23 mouse cellular contexts compared by ENCODE assay signal in the genomic region with DNA sequence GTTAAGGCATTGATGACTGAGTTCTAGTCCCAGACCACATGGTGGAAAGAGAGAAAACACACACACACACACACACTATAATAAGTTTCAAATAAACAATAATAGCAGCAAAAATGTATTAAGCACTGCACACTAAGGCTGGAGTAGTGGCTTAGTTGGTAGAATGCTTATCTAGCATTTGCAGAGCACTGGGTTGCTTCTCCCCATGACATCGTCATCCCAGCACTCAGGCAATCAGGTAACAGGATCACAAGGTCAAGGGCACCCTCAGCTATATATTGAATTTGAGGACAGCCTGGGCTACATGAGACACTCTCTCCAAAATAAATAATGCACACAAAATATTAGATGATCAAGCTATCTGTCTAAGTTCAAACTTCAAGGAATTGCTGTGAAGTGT. TPM values are rescaled to one million over a fixed set of nuclear protein-coding genes. Genes with fewer than 3 reads are reported as not detected.
DNase-seq lines count a peak whose midpoint lies in the region; ATAC-seq lines count a peak whose summit lies in the region.
"Had no signal": no experiment of that assay in that cellular context is flagged by ENCODE, and none has a peak within 500 bp of the region (broad histone marks: within the 10 kb centered on the region; RNA-seq: fewer than 3 reads in every experiment).

No protein-coding gene starts in this region.

- intact Hi-C loops in heart, postnatal 10 days (cut with DNase I), result no loop called here
- intact Hi-C loops in gastrocnemius, postnatal 36 days (cut with DNase I), result no loop called here

- ATAC-seq in heart, embryonic 13.5 days (ENCODE audit: extremely low read depth, insufficient number of reproducible peaks, low FRiP score, low TSS enrichment), result no peak
- ATAC-seq in erythroid progenitor cell, adult 5-6 weeks (replicated peaks; ENCODE audit: low FRiP score, poor library complexity, severe bottlenecking), result peak; percentile 69
- peak; percentile 58 for ATAC-seq in liver, embryonic 16.5 days (ENCODE audit: low read depth)
- no peak for ATAC-seq in forebrain, embryonic 11.5 days (replicated peaks; ENCODE audit: low FRiP score)
- ATAC-seq: forebrain, postnatal 0 days; hindbrain, embryonic 16.5 days; intestine, embryonic 16.5 days had no signal

- H3K4me1 ChIP-seq in heart, embryonic 13.5 days, result peaks cover 10% of the 10 kb centered on the region
- H3K4me1 ChIP-seq in liver, embryonic 16.5 days (ENCODE audit: control insufficient read depth, low read depth, low read length), result peaks cover 58% of the 10 kb centered on the region
- no peaks in the 10 kb centered on the region; the same call in 1 of the 2 replicates for H3K4me1 ChIP-seq in forebrain, embryonic 11.5 days (replicated peaks; ENCODE audit: control insufficient read depth, insufficient read depth, low read length)

- peaks cover 20% of the 10 kb centered on the region for H3K36me3 ChIP-seq in heart, embryonic 13.5 days
- peaks cover 28% of the 10 kb centered on the region for H3K36me3 ChIP-seq in liver, embryonic 16.5 days (ENCODE audit: control insufficient read depth, insufficient read depth)
- H3K36me3 ChIP-seq in forebrain, embryonic 11.5 days (ENCODE audit: control insufficient read depth, insufficient read depth, low read length), result no peaks in the 10 kb centered on the region
- H3K36me3 ChIP-seq: embryonic facial prominence, embryonic 12.5 days had no signal

- H3K27ac ChIP-seq in heart, embryonic 13.5 days (replicated peaks), result no peak overlapping the region
- peak overlapping the region; percentile 93 for H3K27ac ChIP-seq in liver, embryonic 16.5 days (ENCODE audit: low read length)
- H3K27ac ChIP-seq in forebrain, embryonic 11.5 days (ENCODE audit: low read depth, low read length), result no peak overlapping the region
- H3K27ac ChIP-seq: embryonic facial prominence, embryonic 12.5 days; gastrocnemius, adult 2 months; kidney, postnatal 0 days; layer of hippocampus, adult 2 months; limb, embryonic 13.5 days; neural tube, embryonic 15.5 days had no signal

- H3K4me3 ChIP-seq in heart, embryonic 13.5 days, result peak overlapping the region; percentile 1; the same call in 1 of the 2 replicates
- H3K4me3 ChIP-seq in liver, embryonic 16.5 days (ENCODE audit: low read depth, low read length), result peak overlapping the region; percentile 66
- H3K4me3 ChIP-seq in forebrain, embryonic 11.5 days (ENCODE audit: low read depth, low read length), result no peak overlapping the region
- H3K4me3 ChIP-seq: embryonic facial prominence, embryonic 12.5 days; gastrocnemius, adult 2 months; layer of hippocampus, adult 2 months; limb, embryonic 13.5 days; myocyte; neural tube, embryonic 15.5 days had no signal

- 43% methylated on average over 1 of the region's 1 CpGs for WGBS in heart, embryonic 13.5 days
- 19% methylated on average over 1 of the region's 1 CpGs for WGBS in liver, embryonic 16.5 days (ENCODE audit: insufficient replicate concordance)
- WGBS in forebrain, embryonic 11.5 days, result 92% methylated on average over 1 of the region's 1 CpGs

- H3K9me3 ChIP-seq in heart, embryonic 13.5 days, result peaks cover 9% of the 10 kb centered on the region; the same call in 1 of the 2 replicates
- peaks cover 6% of the 10 kb centered on the region; the same call in 1 of the 2 replicates for H3K9me3 ChIP-seq in liver, embryonic 16.5 days (replicated peaks; ENCODE audit: control insufficient read depth, low read length)
- H3K9me3 ChIP-seq in forebrain, embryonic 11.5 days (ENCODE audit: control insufficient read depth, low read length), result no peaks in the 10 kb centered on the region
- H3K9me3 ChIP-seq: embryonic facial prominence, embryonic 12.5 days; limb, embryonic 13.5 days had no signal

- no peaks in the 10 kb centered on the region for H3K27me3 ChIP-seq in heart, embryonic 13.5 days (replicated peaks)
- no peaks in the 10 kb centered on the region for H3K27me3 ChIP-seq in liver, embryonic 16.5 days (ENCODE audit: control insufficient read depth, insufficient read depth, low read depth, low read length)
- H3K27me3 ChIP-seq in forebrain, embryonic 11.5 days (ENCODE audit: control insufficient read depth, insufficient read depth, low read length), result no peaks in the 10 kb centered on the region
- H3K27me3 ChIP-seq: embryonic facial prominence, embryonic 12.5 days; limb, embryonic 13.5 days; neural tube, embryonic 15.5 days had no signal

- peak overlapping the region; percentile 69 for H3K4me2 ChIP-seq in heart, embryonic 13.5 days
- peak overlapping the region; percentile 68 for H3K4me2 ChIP-seq in liver, embryonic 16.5 days (ENCODE audit: low read depth, low read length)
- H3K4me2 ChIP-seq in forebrain, embryonic 11.5 days (ENCODE audit: low read depth, low read length, severe bottlenecking), result no peak overlapping the region
- H3K4me2 ChIP-seq: embryonic facial prominence, embryonic 12.5 days; limb, embryonic 13.5 days; neural tube, embryonic 15.5 days had no signal

- DNase-seq in heart, postnatal 10 days, result no peak
- peak; percentile 65 for DNase-seq in c-Kit-negative CD71-positive TER-119-positive erythroid progenitor cells, embryonic 14.5 days (ENCODE audit: low read depth, low spot score)
- no peak for DNase-seq in gastrocnemius, postnatal 36 days
- no peak for DNase-seq in forebrain, embryonic 11.5 days (ENCODE audit: low spot score)
- DNase-seq: B cell, adult 2 months; cerebellum, postnatal 10 days; forebrain, postnatal 0 days; gastrocnemius, adult 2 months; heart, postnatal 36 days; layer of hippocampus, postnatal 36 days; midbrain, embryonic 14.5 days; right cerebral cortex, postnatal 14 days had no signal

- no peak overlapping the region for H3K9ac ChIP-seq in heart, embryonic 13.5 days
- H3K9ac ChIP-seq in liver, embryonic 16.5 days (ENCODE audit: low read depth, low read length), result peak overlapping the region; percentile 60
- H3K9ac ChIP-seq in forebrain, embryonic 11.5 days (ENCODE audit: low read length), result no peak overlapping the region
- H3K9ac ChIP-seq: embryonic facial prominence, embryonic 12.5 days; forebrain, postnatal 0 days; limb, embryonic 13.5 days; neural tube, embryonic 15.5 days had no signal

RNA-seq across cellular contexts. Expression of gene March2, which starts 3.7 kb away (rescaled TPM):
- 77.3 and 83.7 TPM in 2 replicates for polyA plus RNA-seq in heart, embryonic 13.5 days (2015; fragmentation: Nextera tagmentation; extraction: Ambion mirVana)
- 100 to 1,000 TPM; 120 to 121 TPM for total RNA-seq in heart, postnatal 10 days (2021)
- 409 and 494 TPM in 2 replicates for total RNA-seq in erythroid progenitor cell, adult 5-6 weeks (2015; ENCODE audit: low replicate concordance)
- total RNA-seq in erythroid progenitor cell, adult 5-6 weeks (2017; ENCODE audit: low replicate concordance), result 312 and 414 TPM in 2 replicates
- polyA plus RNA-seq in liver, embryonic 16.5 days (2015; fragmentation: Nextera tagmentation; extraction: Ambion mirVana), result 256 and 281 TPM in 2 replicates
- total RNA-seq in gastrocnemius, postnatal 36 days (2021), result 10 to 100 TPM; 83.8 to 92.6 TPM
- 39.3 and 40.1 TPM in 2 replicates for polyA plus RNA-seq in forebrain, embryonic 11.5 days (2014; fragmentation: Nextera tagmentation; extraction: Ambion mirVana)

RNA-seq across cellular contexts. Expression of gene Hnrnpm, which starts 28.1 kb away (rescaled TPM):
- 190 and 194 TPM in 2 replicates for polyA plus RNA-seq in heart, embryonic 13.5 days (2015; fragmentation: Nextera tagmentation; extraction: Ambion mirVana)
- 100 to 1,000 TPM; 127 to 144 TPM for total RNA-seq in heart, postnatal 10 days (2021)
- total RNA-seq in erythroid progenitor cell, adult 5-6 weeks (2015; ENCODE audit: low replicate concordance), result 585 and 697 TPM in 2 replicates
- 520 and 703 TPM in 2 replicates for total RNA-seq in erythroid progenitor cell, adult 5-6 weeks (2017; ENCODE audit: low replicate concordance)
- 121 and 124 TPM in 2 replicates for polyA plus RNA-seq in liver, embryonic 16.5 days (2015; fragmentation: Nextera tagmentation; extraction: Ambion mirVana)
- total RNA-seq in gastrocnemius, postnatal 36 days (2021), result 10 to 100 TPM; 57.9 to 64.7 TPM
- polyA plus RNA-seq in forebrain, embryonic 11.5 days (2014; fragmentation: Nextera tagmentation; extraction: Ambion mirVana), result 574 and 590 TPM in 2 replicates

RNA-seq across cellular contexts. Expression of gene Rab11b, which starts 45.6 kb away (rescaled TPM):
- polyA plus RNA-seq in heart, embryonic 13.5 days (2015; fragmentation: Nextera tagmentation; extraction: Ambion mirVana), result 318 and 325 TPM in 2 replicates
- 100 to 1,000 TPM; 343 to 349 TPM for total RNA-seq in heart, postnatal 10 days (2021)
- 59.1 and 87.6 TPM in 2 replicates for total RNA-seq in erythroid progenitor cell, adult 5-6 weeks (2015; ENCODE audit: low replicate concordance)
- total RNA-seq in erythroid progenitor cell, adult 5-6 weeks (2017; ENCODE audit: low replicate concordance), result 42.6 and 46.8 TPM in 2 replicates
- polyA plus RNA-seq in liver, embryonic 16.5 days (2015; fragmentation: Nextera tagmentation; extraction: Ambion mirVana), result 107 and 115 TPM in 2 replicates
- total RNA-seq in gastrocnemius, postnatal 36 days (2021), result 100 to 1,000 TPM; 120 to 147 TPM
- 330 and 338 TPM in 2 replicates for polyA plus RNA-seq in forebrain, embryonic 11.5 days (2014; fragmentation: Nextera tagmentation; extraction: Ambion mirVana)

Comparison
In these comparisons a context has a peak if more than half of its experiments do, and no peak if none do; other contexts are left out.
1. ATAC-seq: peak in erythroid progenitor cell, adult 5-6 weeks (single experiment) and liver, embryonic 16.5 days (single experiment); none in heart, embryonic 13.5 days (single experiment) and forebrain, embryonic 11.5 days (single experiment).